Mouse (Mus musculus): Measurements from ENCODE around the gene Numa1. TPM values are rescaled to one million over a fixed set of nuclear protein-coding genes. Genes with fewer than 3 reads are reported as not detected.
"Not testable (repeated sequence)": the region's sequence is repeated elsewhere in the genome, so short reads cannot be mapped to it uniquely, and the experiment has no call there.

The Numa1 gene
- polyA plus RNA-seq, 1 experiment from 2014 or later = 41.0 TPM

- H3K36me3 ChIP-seq (ENCODE audit: control insufficient read depth, insufficient read depth) = peaks cover 37% of the 10 kb centered on the region
- no peaks in the 10 kb centered on the region for H3K4me1 ChIP-seq (ENCODE audit: control insufficient read depth, insufficient read depth, low read length)
- ATAC-seq (replicated peaks; ENCODE audit: extremely low read depth, insufficient read depth, low FRiP score) = no peak
These were observed 89.9 kb downstream of the Numa1 start for GRCm38 (mm10) chr7:102023821-102024220.

GRCm38 (mm10) chr7:102025187-102026119 is 91.5 kb downstream of the Numa1 start:
- no peak overlapping the region for H3K4me3 ChIP-seq (ENCODE audit: low read length)
- peaks cover 40% of the 10 kb centered on the region for H3K36me3 ChIP-seq (ENCODE audit: control insufficient read depth, insufficient read depth)
- no peak overlapping the region for H3K9ac ChIP-seq (ENCODE audit: low read length)
- H3K4me1 ChIP-seq (ENCODE audit: control insufficient read depth, insufficient read depth, low read length) = no peaks in the 10 kb centered on the region
- H3K27ac ChIP-seq (ENCODE audit: low read length) = no peak overlapping the region
- no peak for ATAC-seq (replicated peaks; ENCODE audit: extremely low read depth, insufficient read depth, low FRiP score)
- H3K9me3 ChIP-seq (replicated peaks; ENCODE audit: control insufficient read depth, low read length) = no peaks in the 10 kb centered on the region
- H3K27me3 ChIP-seq (ENCODE audit: control insufficient read depth, insufficient read depth, low read length) = no peaks in the 10 kb centered on the region
- no peak overlapping the region for H3K4me2 ChIP-seq (ENCODE audit: low read depth, low read length)
- WGBS = 90% methylated on average over 2 of the region's 2 CpGs

More at GRCm38 (mm10) chr7:102023821-102024220, 89.9 kb downstream of the Numa1 start:
- no peak overlapping the region for H3K4me2 ChIP-seq (ENCODE audit: low read depth, low read length)
- H3K27me3 ChIP-seq (ENCODE audit: control insufficient read depth, insufficient read depth, low read length) = no peaks in the 10 kb centered on the region
- 91% methylated on average over 9 of the region's 9 CpGs for WGBS
- no peak overlapping the region for H3K27ac ChIP-seq (ENCODE audit: low read length)
- no peak overlapping the region for H3K9ac ChIP-seq (ENCODE audit: low read length)
- no peaks in the 10 kb centered on the region for H3K9me3 ChIP-seq (replicated peaks; ENCODE audit: control insufficient read depth, low read length)
- H3K4me3 ChIP-seq (ENCODE audit: low read length) = no peak overlapping the region

- 97% methylated on average over 1 of the region's 1 CpGs for WGBS
- H3K9me3 ChIP-seq (replicated peaks; ENCODE audit: control insufficient read depth, low read length) = no peaks in the 10 kb centered on the region
- no peak overlapping the region for H3K4me3 ChIP-seq (ENCODE audit: low read length)
- H3K9ac ChIP-seq (ENCODE audit: low read length) = no peak overlapping the region
- H3K27ac ChIP-seq (ENCODE audit: low read length) = no peak overlapping the region
- no peak overlapping the region for H3K4me2 ChIP-seq (ENCODE audit: low read depth, low read length)
- H3K27me3 ChIP-seq (ENCODE audit: control insufficient read depth, insufficient read depth, low read length) = no peaks in the 10 kb centered on the region
- no peaks in the 10 kb centered on the region for H3K4me1 ChIP-seq (ENCODE audit: control insufficient read depth, insufficient read depth, low read length)
- peaks cover 35% of the 10 kb centered on the region for H3K36me3 ChIP-seq (ENCODE audit: control insufficient read depth, insufficient read depth)
- ATAC-seq (replicated peaks; ENCODE audit: extremely low read depth, insufficient read depth, low FRiP score) = no peak
These were observed 101.0 kb downstream of the Numa1 start for GRCm38 (mm10) chr7:102034904-102035303.

GRCm38 (mm10) chr7:102035534-102035933 is 101.6 kb downstream of the Numa1 start:
- Histone ChIP-seq H3K9ac (ENCODE audit: low read length) (no peak overlapping the region), H3K27ac (ENCODE audit: low read length) (no peak overlapping the region), H3K36me3 (ENCODE audit: control insufficient read depth, insufficient read depth) (peaks cover 33% of the 10 kb centered on the region), H3K9me3 (replicated peaks; ENCODE audit: control insufficient read depth, low read length) (no peaks in the 10 kb centered on the region), H3K4me2 (ENCODE audit: low read depth, low read length) (no peak overlapping the region), H3K4me3 (ENCODE audit: low read length) (no peak overlapping the region), H3K27me3 (ENCODE audit: control insufficient read depth, insufficient read depth, low read length) (no peaks in the 10 kb centered on the region), H3K4me1 (ENCODE audit: control insufficient read depth, insufficient read depth, low read length) (no peaks in the 10 kb centered on the region)
- no peak for ATAC-seq (replicated peaks; ENCODE audit: extremely low read depth, insufficient read depth, low FRiP score)
- WGBS = 75% methylated on average over 2 of the region's 2 CpGs

- no peak overlapping the region for H3K9ac ChIP-seq (ENCODE audit: low read length)
- no peaks in the 10 kb centered on the region for H3K4me1 ChIP-seq (ENCODE audit: control insufficient read depth, insufficient read depth, low read length)
- ATAC-seq (replicated peaks; ENCODE audit: extremely low read depth, insufficient read depth, low FRiP score) = no peak
- 91% methylated on average over 3 of the region's 3 CpGs for whole genome bisulfite sequencing
- H3K4me2 ChIP-seq (ENCODE audit: low read depth, low read length) = no peak overlapping the region
- no peak overlapping the region for H3K4me3 ChIP-seq (ENCODE audit: low read length)
- H3K9me3 ChIP-seq (replicated peaks; ENCODE audit: control insufficient read depth, low read length) = no peaks in the 10 kb centered on the region
- no peak overlapping the region for H3K27ac ChIP-seq (ENCODE audit: low read length)
- H3K27me3 ChIP-seq (ENCODE audit: control insufficient read depth, insufficient read depth, low read length) = no peaks in the 10 kb centered on the region
- H3K36me3 ChIP-seq (ENCODE audit: control insufficient read depth, insufficient read depth) = peaks cover 39% of the 10 kb centered on the region
These were observed 103.4 kb downstream of the Numa1 start for GRCm38 (mm10) chr7:102037318-102037717.

- Histone ChIP-seq H3K9ac (ENCODE audit: low read length) (no peak overlapping the region), H3K4me2 (ENCODE audit: low read depth, low read length) (no peak overlapping the region), H3K9me3 (replicated peaks; ENCODE audit: control insufficient read depth, low read length) (no peaks in the 10 kb centered on the region), H3K4me3 (ENCODE audit: low read length) (no peak overlapping the region), H3K36me3 (ENCODE audit: control insufficient read depth, insufficient read depth) (peaks cover 28% of the 10 kb centered on the region), H3K4me1 (ENCODE audit: control insufficient read depth, insufficient read depth, low read length) (no peaks in the 10 kb centered on the region), H3K27me3 (ENCODE audit: control insufficient read depth, insufficient read depth, low read length) (no peaks in the 10 kb centered on the region), H3K27ac (ENCODE audit: low read length) (no peak overlapping the region)
- ATAC-seq (replicated peaks; ENCODE audit: extremely low read depth, insufficient read depth, low FRiP score) = no peak
- WGBS = 54% methylated on average over 2 of the region's 2 CpGs
These were observed 108.4 kb downstream of the Numa1 start for GRCm38 (mm10) chr7:102042314-102042713.

GRCm38 (mm10) chr7:102048524-102048923 is 114.6 kb downstream of the Numa1 start:
- H3K4me2 ChIP-seq (ENCODE audit: low read depth, low read length); H3K4me1 ChIP-seq (ENCODE audit: control insufficient read depth, insufficient read depth, low read length); H3K27me3 ChIP-seq (ENCODE audit: control insufficient read depth, insufficient read depth, low read length); H3K9ac ChIP-seq (ENCODE audit: low read length); H3K36me3 ChIP-seq (ENCODE audit: control insufficient read depth, insufficient read depth); ATAC-seq (replicated peaks; ENCODE audit: extremely low read depth, insufficient read depth, low FRiP score); H3K9me3 ChIP-seq (replicated peaks; ENCODE audit: control insufficient read depth, low read length); H3K27ac ChIP-seq (ENCODE audit: low read length); H3K4me3 ChIP-seq (ENCODE audit: low read length): not testable (repeated sequence)

GRCm38 (mm10) chr7:102061353-102061752 is 127.4 kb downstream of the Numa1 start:
- H3K9ac ChIP-seq (ENCODE audit: low read length) = no peak overlapping the region
- no peaks in the 10 kb centered on the region for H3K27me3 ChIP-seq (ENCODE audit: control insufficient read depth, insufficient read depth, low read length)
- WGBS = 73% methylated on average over 3 of the region's 3 CpGs

GRCm38 (mm10) chr7:102062203-102062602 is 128.3 kb downstream of the Numa1 start:
- Histone ChIP-seq H3K4me2 (ENCODE audit: low read depth, low read length) (no peak overlapping the region), H3K9ac (ENCODE audit: low read length) (no peak overlapping the region), H3K27me3 (ENCODE audit: control insufficient read depth, insufficient read depth, low read length) (no peaks in the 10 kb centered on the region)

More at GRCm38 (mm10) chr7:102061353-102061752, 127.4 kb downstream of the Numa1 start:
- no peak overlapping the region for H3K27ac ChIP-seq (ENCODE audit: low read length)
- no peak overlapping the region for H3K4me2 ChIP-seq (ENCODE audit: low read depth, low read length)
- H3K36me3 ChIP-seq (ENCODE audit: control insufficient read depth, insufficient read depth) = peaks cover 2% of the 10 kb centered on the region; the same call in 1 of the 2 replicates
- no peaks in the 10 kb centered on the region for H3K9me3 ChIP-seq (replicated peaks; ENCODE audit: control insufficient read depth, low read length)
- peaks cover 10% of the 10 kb centered on the region for H3K4me1 ChIP-seq (ENCODE audit: control insufficient read depth, insufficient read depth, low read length)
- no peak for ATAC-seq (replicated peaks; ENCODE audit: extremely low read depth, insufficient read depth, low FRiP score)
- H3K4me3 ChIP-seq (ENCODE audit: low read length) = no peak overlapping the region

More at GRCm38 (mm10) chr7:102062203-102062602, 128.3 kb downstream of the Numa1 start:
- Histone ChIP-seq H3K9me3 (replicated peaks; ENCODE audit: control insufficient read depth, low read length) (no peaks in the 10 kb centered on the region), H3K36me3 (ENCODE audit: control insufficient read depth, insufficient read depth) (peaks cover 2% of the 10 kb centered on the region; the same call in 1 of the 2 replicates), H3K27ac (ENCODE audit: low read length) (no peak overlapping the region), H3K4me1 (ENCODE audit: control insufficient read depth, insufficient read depth, low read length) (peaks cover 12% of the 10 kb centered on the region), H3K4me3 (ENCODE audit: low read length) (no peak overlapping the region)
- ATAC-seq (replicated peaks; ENCODE audit: extremely low read depth, insufficient read depth, low FRiP score) = no peak
- 72% methylated on average over 1 of the region's 1 CpGs for WGBS
